Mouse (Mus musculus) limb, embryonic 14.5 days (tissue): ENCODE results near the gene Pofut2. TPM values are rescaled to one million over a fixed set of nuclear protein-coding genes. Genes with fewer than 3 reads are reported as not detected.

Experiments
- ATAC-seq: fragments of 200-750 bp; cut with Nextera tagmentation; 2 replicates; pipeline ENCODE4 v1.8.0; 2017; ENCODE audit warnings: low read depth, moderate number of reproducible peaks, moderate TSS enrichment; ENCODE audit not compliant: low FRiP score
- DNase-seq: peaks from one replicate; pipeline ENCODE4 v3.0.0-alpha.2; 2015; ENCODE audit warnings: low spot score
- H3K27ac ChIP-seq: fragments of 300-500 bp; sonication (generic); replicated peaks from 2 replicates; pipeline ENCODE4 v1.5.1; 2014; ENCODE audit warnings: low read depth, mild to moderate bottlenecking, low read length, moderate library complexity, mixed read lengths
- H3K27me3 ChIP-seq: fragments of 300-500 bp; sonication (generic); 2 replicates; pipeline ENCODE4 v1.6.1; 2014; ENCODE audit warnings: low read length, mixed read lengths; ENCODE audit not compliant: control insufficient read depth, insufficient read depth
- H3K36me3 ChIP-seq: fragments of 300-500 bp; sonication (generic); 2 replicates; pipeline ENCODE4 v1.6.1; 2014; ENCODE audit warnings: mild to moderate bottlenecking, low read length, moderate library complexity, mixed read lengths; ENCODE audit not compliant: control insufficient read depth, insufficient read depth
- H3K4me1 ChIP-seq: fragments of 300-500 bp; sonication (generic); 2 replicates; pipeline ENCODE4 v1.6.1; 2014; ENCODE audit warnings: antibody characterized with exemption, low read length, mixed read lengths; ENCODE audit not compliant: control insufficient read depth, insufficient read depth
- H3K4me2 ChIP-seq: fragments of 300-500 bp; sonication (generic); replicated peaks from 2 replicates; pipeline ENCODE4 v1.6.1; 2014; ENCODE audit warnings: low read depth, mild to moderate bottlenecking, low read length, moderate library complexity; ENCODE audit not compliant: severe bottlenecking
- H3K4me3 ChIP-seq: fragments of 300-500 bp; sonication (generic); replicated peaks from 2 replicates; pipeline ENCODE4 v1.5.1; 2014; ENCODE audit warnings: low read length
- H3K9ac ChIP-seq: fragments of 300-500 bp; sonication (generic); 2 replicates; pipeline ENCODE4 v1.6.1; 2014; ENCODE audit warnings: mild to moderate bottlenecking, low read depth, low read length, moderate library complexity; ENCODE audit not compliant: severe bottlenecking
- H3K9me3 ChIP-seq: fragments of 300-500 bp; sonication (generic); 2 replicates; pipeline ENCODE4 v1.6.1; 2016; ENCODE audit warnings: low read length; ENCODE audit not compliant: control insufficient read depth
- POLR2A ChIP-seq: fragments of 200-500 bp; IDR thresholded peaks from 2 replicates; pipeline ENCODE4 v1.8.0; 2012; ENCODE audit warnings: inconsistent platforms, mild to moderate bottlenecking, moderate library complexity, borderline replicate concordance; ENCODE audit not compliant: insufficient read depth, insufficient read length; ENCODE audit errors: extremely low read depth
- WGBS: fragments of 180-500 bp; shearing (Covaris S2); extraction: QIAGEN DNeasy Blood & Tissue Kit; methylation state at CpG from one replicate; pipeline ENCODE4 v1.1.7; 2014; 5-methylcytosine and 5-hydroxymethylcytosine counted together
- polyA plus RNA-seq, 2 experiments: library from polyadenylated mRNA; depleted of rRNA in 1 of 2; stranded (reverse) in 1 of 2; unstranded in 1 of 2; fragments of >200 nt; fragmentation: Nextera tagmentation in 1 of 2; extraction: Ambion mirVana in 1 of 2; gene quantifications; 2 replicates each; pipeline versions ENCODE4 v1.2.1 to v1.2.3; 2012 to 2014

Pofut2 gene
- polyA plus RNA-seq, 2 experiments: 147 to 167 TPM

GRCm38 (mm10) chr10:77258041-77258590 lies 902 bp upstream of the Pofut2 start:
- ATAC-seq (no peak), DNase-seq (no peak)
- Histone ChIP-seq H3K9ac (peak overlapping the region; percentile 69; the same call in 1 of the 2 replicates), H3K4me1 (peaks cover 20% of the 10 kb centered on the region), H3K36me3 (peaks cover 24% of the 10 kb centered on the region), H3K4me2 (peak overlapping the region; percentile 75), H3K9me3 (no peaks in the 10 kb centered on the region), H3K27ac (no peak overlapping the region), H3K27me3 (no peaks in the 10 kb centered on the region), H3K4me3 (peak overlapping the region; percentile 95)
- TF ChIP-seq POLR2A: no peak
- WGBS: 55% methylated on average over 4 of the region's 4 CpGs

- H3K36me3 ChIP-seq: peaks cover 46% of the 10 kb centered on the region
- H3K27me3 ChIP-seq: no peaks in the 10 kb centered on the region
- no peak for DNase-seq
- peak overlapping the region; percentile 75 for H3K4me2 ChIP-seq
- peak overlapping the region; percentile 95 for H3K4me3 ChIP-seq
- no peak for ATAC-seq
- peaks cover 12% of the 10 kb centered on the region for H3K4me1 ChIP-seq
- 89% methylated on average over 17 of the region's 17 CpGs for WGBS
- TF ChIP-seq POLR2A: no peak
- no peak overlapping the region for H3K27ac ChIP-seq
- H3K9me3 ChIP-seq: no peaks in the 10 kb centered on the region
- H3K9ac ChIP-seq: peak overlapping the region; percentile 90
These were observed 1.3 kb downstream of the Pofut2 start for GRCm38 (mm10) chr10:77260166-77260875.

GRCm38 (mm10) chr10:77266281-77266680 lies 7.3 kb downstream of the Pofut2 start:
- H3K4me1 ChIP-seq: no peaks in the 10 kb centered on the region
- DNase-seq (no peak), ATAC-seq (no peak)
- no peak overlapping the region for H3K4me2 ChIP-seq
- peaks cover 95% of the 10 kb centered on the region for H3K36me3 ChIP-seq
- H3K27ac ChIP-seq: no peak overlapping the region
- H3K27me3 ChIP-seq: no peaks in the 10 kb centered on the region
- no peaks in the 10 kb centered on the region for H3K9me3 ChIP-seq
- H3K4me3 ChIP-seq: no peak overlapping the region
- H3K9ac ChIP-seq: no peak overlapping the region
- WGBS: 84% methylated on average over 8 of the region's 8 CpGs
- no peak for TF ChIP-seq POLR2A

- Histone ChIP-seq H3K4me3 (no peak overlapping the region), H3K27ac (no peak overlapping the region), H3K9ac (no peak overlapping the region), H3K9me3 (no peaks in the 10 kb centered on the region), H3K4me2 (no peak overlapping the region), H3K27me3 (no peaks in the 10 kb centered on the region), H3K4me1 (no peaks in the 10 kb centered on the region), H3K36me3 (peaks cover 87% of the 10 kb centered on the region)
- WGBS: 91% methylated on average over 14 of the region's 14 CpGs
- no peak for DNase-seq
- TF ChIP-seq POLR2A: no peak
- no peak for ATAC-seq
These were observed 8.0 kb downstream of the Pofut2 start for GRCm38 (mm10) chr10:77267027-77267426.

- H3K27ac ChIP-seq: no peak overlapping the region
- H3K27me3 ChIP-seq: no peaks in the 10 kb centered on the region
- H3K4me2 ChIP-seq: no peak overlapping the region
- H3K9ac ChIP-seq: no peak overlapping the region
- TF ChIP-seq POLR2A: no peak
- no peaks in the 10 kb centered on the region for H3K9me3 ChIP-seq
- no peaks in the 10 kb centered on the region for H3K4me1 ChIP-seq
- H3K4me3 ChIP-seq: no peak overlapping the region
- H3K36me3 ChIP-seq: peaks cover 67% of the 10 kb centered on the region
- WGBS: 76% methylated on average over 7 of the region's 7 CpGs
- no peak for DNase-seq
- ATAC-seq: no peak
These were observed 10.1 kb downstream of the Pofut2 start for GRCm38 (mm10) chr10:77269129-77269528.
